ENCODE assay signal across 42 mouse cellular contexts in the genomic region with DNA sequence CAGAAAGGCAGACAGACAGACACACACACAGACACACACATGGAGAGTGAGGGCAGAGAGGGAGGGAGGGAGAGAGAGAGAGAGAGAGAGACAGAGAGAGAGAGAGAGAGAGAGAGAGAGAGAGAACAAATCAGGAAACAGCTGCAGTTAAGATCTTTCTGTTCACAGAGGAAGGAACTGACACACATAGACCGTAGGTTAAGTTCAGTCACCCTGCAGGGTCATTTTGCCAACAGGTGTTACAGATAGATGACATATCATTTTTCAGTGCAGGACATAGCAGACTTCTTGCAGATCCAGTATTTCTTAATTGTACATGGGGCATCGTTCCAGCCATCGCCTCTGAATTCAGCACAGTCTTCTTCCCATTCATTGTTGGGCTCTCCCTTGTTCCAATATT. TPM values are rescaled to one million over a fixed set of nuclear protein-coding genes. Genes with fewer than 3 reads are reported as not detected.
"Had no signal": no experiment of that assay in that cellular context is flagged by ENCODE, and none has a peak within 500 bp of the region (broad histone marks: within the 10 kb centered on the region; RNA-seq: fewer than 3 reads in every experiment).

No protein-coding gene starts in this region.

- ATAC-seq: hindbrain, embryonic 16.5 days; hindbrain, postnatal 0 days; inflammation-experienced regulatory T-cells, adult 6 months; intestine, embryonic 15.5 days; intestine, embryonic 16.5 days; intestine, postnatal 0 days had no signal

- DNase-seq: heart, postnatal 10 days; heart, postnatal 36 days; heart, postnatal 4 days; kidney, adult 11 months; kidney, adult 18-20 months; kidney, adult 2 months; kidney, adult 8-10 months; kidney, adult 9 months; kidney, postnatal 10 days; kidney, postnatal 14 days; kidney, postnatal 25 days; kidney, postnatal 36 days; kidney, postnatal 4 days; layer of hippocampus, adult 9-11 months; layer of hippocampus, postnatal 36 days had no signal

- H3K27me3 ChIP-seq: heart, embryonic 12.5 days; heart, embryonic 13.5 days; heart, embryonic 15.5 days; hindbrain, embryonic 12.5 days; hindbrain, embryonic 13.5 days; hindbrain, embryonic 15.5 days; intestine, embryonic 15.5 days; kidney, embryonic 15.5 days had no signal

- H3K4me1 ChIP-seq: heart, embryonic 10.5 days; heart, embryonic 12.5 days; heart, embryonic 13.5 days; heart, embryonic 15.5 days; hindbrain, embryonic 10.5 days; hindbrain, embryonic 12.5 days; hindbrain, embryonic 13.5 days; hindbrain, embryonic 15.5 days; intestine, embryonic 15.5 days; kidney, embryonic 15.5 days had no signal

- H3K36me3 ChIP-seq: heart, embryonic 10.5 days; heart, embryonic 12.5 days; heart, embryonic 13.5 days; heart, embryonic 15.5 days; hindbrain, embryonic 10.5 days; hindbrain, embryonic 12.5 days; hindbrain, embryonic 13.5 days; hindbrain, embryonic 15.5 days; intestine, embryonic 15.5 days; kidney, embryonic 15.5 days had no signal

- H3K4me2 ChIP-seq: heart, embryonic 11.5 days; heart, embryonic 12.5 days; heart, embryonic 13.5 days; heart, embryonic 15.5 days; hindbrain, embryonic 12.5 days; hindbrain, embryonic 13.5 days; hindbrain, embryonic 14.5 days; hindbrain, embryonic 15.5 days; intestine, embryonic 15.5 days; kidney, embryonic 15.5 days had no signal

- H3K27ac ChIP-seq: heart, embryonic 10.5 days; heart, embryonic 13.5 days; heart, embryonic 15.5 days; hindbrain, embryonic 10.5 days; hindbrain, embryonic 12.5 days; hindbrain, embryonic 13.5 days; hindbrain, embryonic 14.5 days; hindbrain, embryonic 15.5 days; hindbrain, postnatal 0 days; intestine, embryonic 15.5 days; kidney, embryonic 15.5 days; kidney, postnatal 0 days; layer of hippocampus, adult 2 months; left cerebral cortex, adult 2 months had no signal

- H3K9ac ChIP-seq: heart, embryonic 12.5 days; heart, embryonic 13.5 days; heart, embryonic 15.5 days; hindbrain, embryonic 12.5 days; hindbrain, embryonic 13.5 days; hindbrain, embryonic 14.5 days; hindbrain, embryonic 15.5 days; intestine, embryonic 15.5 days; kidney, embryonic 15.5 days had no signal

- H3K9me3 ChIP-seq: heart, embryonic 10.5 days; heart, embryonic 15.5 days; intestine, embryonic 15.5 days; kidney, embryonic 15.5 days had no signal

- H3K4me3 ChIP-seq: heart, embryonic 10.5 days; heart, embryonic 12.5 days; heart, embryonic 13.5 days; heart, embryonic 15.5 days; hindbrain, embryonic 10.5 days; hindbrain, embryonic 12.5 days; hindbrain, embryonic 13.5 days; hindbrain, embryonic 15.5 days; intestine, embryonic 15.5 days; kidney, embryonic 15.5 days; layer of hippocampus, adult 2 months; left cerebral cortex, adult 2 months had no signal

RNA-seq across cellular contexts. Expression of gene Cd209b, which starts 13.4 kb away (rescaled TPM):
- total RNA-seq: heart, postnatal 10 days; heart, postnatal 4 days; hindbrain, postnatal 0 days had no signal
- polyA plus RNA-seq: heart, embryonic 10.5 days; heart, embryonic 11.5 days; heart, embryonic 12.5 days; heart, embryonic 13.5 days; heart, embryonic 14.5 days; heart, embryonic 15.5 days; heart, embryonic 16.5 days; heart, postnatal 0 days; hindbrain, embryonic 10.5 days; hindbrain, embryonic 11.5 days; hindbrain, embryonic 12.5 days; hindbrain, embryonic 13.5 days; hindbrain, embryonic 14.5 days; hindbrain, embryonic 15.5 days; hindbrain, embryonic 16.5 days; intestine, embryonic 14.5 days; intestine, embryonic 15.5 days; kidney, embryonic 14.5 days; kidney, embryonic 15.5 days; kidney, postnatal 0 days had no signal

RNA-seq across cellular contexts. Expression of gene Cd209c, which starts 14.5 kb away (rescaled TPM):
- total RNA-seq: heart, postnatal 10 days; heart, postnatal 25 days; heart, postnatal 4 days; hindbrain, postnatal 0 days had no signal
- polyA plus RNA-seq: intestine, postnatal 0 days had no signal
